Mouse (Mus musculus): ENCODE measurements around the gene Eme2.

Eme2 gene

DNA sequence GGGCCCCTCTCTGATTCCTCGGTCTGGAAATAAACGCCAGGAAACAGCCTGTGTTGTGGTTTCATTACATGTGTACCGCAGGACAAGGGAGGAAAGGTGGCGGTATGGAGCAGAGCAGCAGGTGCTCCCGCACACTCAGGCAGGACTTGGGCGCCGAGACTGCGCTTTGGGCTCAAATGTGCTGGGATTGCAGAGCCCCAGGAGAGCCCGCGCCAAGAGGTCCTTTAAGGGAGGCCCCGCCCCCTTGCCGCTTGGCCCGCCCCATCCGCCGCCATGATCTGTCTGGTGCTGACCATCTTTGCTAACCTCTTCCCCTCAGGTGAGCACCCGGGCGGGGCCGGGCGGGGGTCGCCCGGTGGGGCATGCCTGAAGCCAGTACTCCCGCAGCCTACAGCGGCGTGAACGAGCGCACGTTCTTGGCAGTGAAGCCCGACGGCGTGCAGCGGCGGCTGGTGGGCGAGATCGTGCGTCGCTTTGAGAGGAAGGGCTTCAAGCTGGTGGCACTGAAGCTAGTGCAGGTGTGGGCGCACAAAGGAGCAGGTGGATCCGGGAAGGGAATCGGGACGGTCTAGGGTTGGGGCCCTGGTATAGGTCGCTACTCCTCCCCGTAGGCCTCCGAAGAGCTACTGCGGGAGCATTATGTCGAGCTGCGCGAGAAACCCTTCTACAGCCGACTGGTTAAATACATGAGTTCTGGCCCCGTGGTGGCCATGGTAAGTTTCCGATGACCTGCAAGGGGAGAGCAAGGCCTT, 1.5 kb upstream of the Eme2 start, which contains the start of gene Nme3:
Gene Nme3 (plus strand): TSS at position 260 of the 752 bp plus-strand sequence.
- in situ Hi-C loops (cut with MboI): no loop called here

DNA sequence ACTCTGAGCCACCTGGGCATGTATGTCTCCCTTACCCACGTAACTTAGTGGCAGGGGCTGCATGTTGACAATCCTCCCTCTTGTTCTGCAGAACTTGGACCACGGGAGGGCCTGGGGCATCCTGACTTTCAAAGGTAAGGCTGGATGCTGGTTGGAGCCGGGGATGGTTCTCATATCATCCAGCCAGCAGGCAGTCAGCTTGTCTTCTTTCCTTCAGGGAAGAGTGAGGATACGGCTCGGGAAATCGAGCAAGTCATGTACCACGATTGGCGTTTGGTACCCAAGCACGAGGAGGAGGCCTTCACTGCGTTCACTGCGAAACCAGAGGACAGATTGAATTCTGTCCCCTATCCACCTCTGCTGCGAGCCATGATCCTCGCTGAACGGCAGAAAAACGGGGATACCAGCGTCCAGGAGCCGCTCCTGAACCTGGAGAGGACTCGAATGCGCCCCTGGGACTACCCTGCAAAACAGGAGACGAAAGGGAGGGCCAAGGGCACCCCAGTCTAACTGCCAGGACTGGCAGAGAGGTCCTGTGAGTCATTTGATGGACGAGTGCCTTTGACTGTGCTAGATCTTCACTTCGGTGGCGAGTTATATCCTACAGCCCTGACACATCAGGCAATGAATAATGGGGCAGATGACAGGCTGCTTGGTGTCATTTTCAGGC, 819 bp upstream of the Eme2 start:
- in situ Hi-C loops (cut with MboI): no loop called here

DNA sequence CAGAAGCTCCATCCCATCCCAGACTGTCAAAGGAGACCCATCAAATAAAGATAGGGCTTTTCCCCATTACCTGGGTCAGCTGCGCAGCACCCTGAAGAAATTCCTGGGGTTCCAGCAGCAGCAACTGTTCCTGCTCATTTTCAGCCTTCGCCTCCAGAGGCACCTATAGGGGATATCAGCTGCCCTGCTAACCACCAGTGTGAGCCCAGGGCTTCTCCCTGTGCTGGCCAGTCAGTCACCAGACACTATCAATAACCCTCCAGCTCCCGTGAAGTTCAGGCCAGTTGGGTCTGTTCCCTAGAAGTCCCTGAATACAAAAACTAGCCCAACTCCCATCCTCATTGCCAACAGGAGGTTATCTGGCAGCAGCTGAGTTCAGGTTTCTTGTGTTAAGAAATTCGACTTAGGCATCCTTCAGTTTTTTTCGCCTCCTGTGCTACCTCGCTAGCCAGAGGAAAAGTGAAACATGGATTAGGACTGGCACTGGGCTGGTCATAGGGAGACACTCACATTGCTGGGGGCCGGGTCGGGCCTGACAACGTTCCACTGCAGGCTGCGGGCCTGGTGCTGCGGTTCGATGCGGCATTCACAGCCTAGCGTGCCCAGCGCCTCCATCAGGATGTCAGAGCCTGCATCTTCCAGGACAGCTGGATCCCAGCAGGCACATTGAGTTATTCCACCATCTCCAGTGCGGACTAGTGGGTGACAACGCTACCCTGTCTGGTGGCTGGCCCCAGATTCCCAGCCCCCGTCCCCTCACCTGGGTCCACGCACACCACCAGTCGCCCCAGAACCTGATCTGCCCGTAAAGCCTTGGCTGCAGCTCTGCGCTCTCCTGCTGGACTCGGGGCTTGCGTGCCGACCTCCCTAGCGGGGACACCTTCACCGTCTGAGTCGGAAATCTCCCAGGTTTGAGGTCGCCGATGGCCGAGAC, 559 bp downstream of the Eme2 start:
- in situ Hi-C loops (cut with MboI): no loop called here

DNA sequence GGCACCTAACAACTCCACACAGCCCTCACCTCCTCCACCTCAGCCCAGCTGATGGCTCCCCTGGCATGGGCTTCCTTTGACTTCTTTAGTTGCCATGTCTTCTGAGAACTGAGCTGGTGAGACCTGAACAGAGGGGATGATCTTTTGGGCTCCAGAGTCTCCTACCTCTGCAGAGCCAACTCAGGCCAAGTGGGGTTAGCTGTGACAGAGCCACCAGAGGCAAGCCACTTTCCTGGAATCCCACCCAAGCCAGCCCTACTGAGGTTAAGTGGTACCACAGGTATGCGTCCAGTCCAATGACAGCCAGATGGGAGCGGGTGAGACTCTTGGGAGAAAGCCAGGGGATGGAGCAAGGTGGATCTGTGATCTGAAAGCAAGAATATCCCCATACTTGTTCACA, 1.6 kb downstream of the Eme2 start:
- in situ Hi-C loops (cut with MboI): no loop called here

DNA sequence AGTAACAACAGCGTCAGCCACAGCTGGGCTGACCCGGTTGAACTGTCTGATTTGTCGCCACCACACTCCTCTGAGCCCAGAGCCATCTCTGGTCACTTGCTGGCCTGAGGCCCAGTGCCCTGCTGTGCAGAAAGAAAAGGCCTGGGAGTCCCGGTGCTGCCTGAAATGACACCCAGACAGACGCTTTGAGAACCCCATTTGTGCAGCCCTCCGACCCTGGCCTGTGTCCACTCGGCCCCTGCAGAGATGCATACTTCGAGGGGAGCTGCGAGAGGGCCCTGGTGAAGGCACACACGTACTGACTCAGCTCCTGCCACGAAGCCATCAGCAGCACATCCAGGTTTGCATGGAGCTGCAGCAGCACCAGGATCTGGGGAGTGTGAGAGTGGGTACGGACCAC, 2.1 kb downstream of the Eme2 start:
- in situ Hi-C loops (cut with MboI): no loop called here

DNA sequence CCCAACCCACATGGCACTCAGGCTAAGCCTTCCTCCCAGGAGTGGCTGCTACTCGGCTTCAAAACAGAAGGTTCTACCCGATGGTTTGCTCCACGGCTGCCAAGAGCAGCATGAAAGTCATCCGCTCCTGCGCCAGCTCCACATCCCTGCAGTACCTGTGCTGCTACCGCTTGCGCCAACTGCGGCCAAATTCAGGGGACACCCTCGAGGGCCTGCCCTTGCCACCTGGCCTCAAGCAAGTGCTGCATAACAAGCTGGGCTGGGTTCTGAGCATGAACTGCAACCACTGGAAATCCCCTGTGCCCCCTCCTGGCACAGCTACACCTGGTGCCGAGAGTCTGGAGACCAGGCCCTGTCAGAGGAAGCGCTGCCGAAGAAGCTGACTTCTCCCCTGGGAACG, 3.6 kb downstream of the Eme2 start:
- in situ Hi-C loops (cut with MboI): no loop called here

DNA sequence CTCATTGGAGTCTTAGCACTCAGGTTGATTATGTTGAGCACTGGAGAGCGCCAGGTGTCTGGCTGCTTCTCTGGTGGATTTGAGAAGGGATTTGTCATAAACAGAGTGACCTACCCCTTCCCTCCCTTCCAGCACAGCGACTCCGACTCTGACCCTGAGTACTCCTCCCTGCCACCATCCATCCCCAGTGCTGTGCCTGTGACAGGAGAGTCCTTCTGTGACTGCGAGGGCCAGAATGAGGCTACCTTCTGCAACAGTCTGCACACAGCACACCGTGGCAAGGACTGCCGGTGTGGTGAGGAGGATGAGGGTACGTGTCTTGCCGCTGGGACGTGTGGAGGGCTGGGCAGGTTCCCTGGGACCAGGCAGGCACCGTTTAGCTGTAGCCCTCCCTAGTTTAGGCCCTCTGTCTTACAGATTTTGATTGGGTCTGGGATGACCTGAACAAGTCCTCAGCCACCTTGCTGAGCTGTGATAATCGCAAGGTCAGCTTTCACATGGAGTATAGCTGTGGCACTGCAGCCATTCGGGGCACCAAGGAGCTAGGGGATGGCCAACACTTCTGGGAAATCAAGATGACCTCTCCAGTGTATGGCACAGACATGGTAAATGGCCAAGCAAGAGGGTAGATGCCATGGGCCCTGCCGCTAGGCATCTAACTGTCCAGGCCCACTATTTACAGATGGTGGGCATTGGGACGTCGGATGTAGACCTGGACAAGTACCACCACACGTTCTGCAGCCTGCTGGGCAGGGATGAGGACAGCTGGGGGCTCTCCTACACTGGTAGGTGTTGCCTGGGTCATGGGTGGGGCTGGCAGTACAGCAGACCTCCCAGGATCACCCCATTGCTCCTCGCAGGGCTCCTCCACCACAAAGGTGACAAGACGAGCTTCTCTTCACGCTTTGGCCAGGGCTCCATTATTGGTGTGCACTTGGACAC, 4.5 kb downstream of the Eme2 start:
- in situ Hi-C loops (cut with MboI): no loop called here

DNA sequence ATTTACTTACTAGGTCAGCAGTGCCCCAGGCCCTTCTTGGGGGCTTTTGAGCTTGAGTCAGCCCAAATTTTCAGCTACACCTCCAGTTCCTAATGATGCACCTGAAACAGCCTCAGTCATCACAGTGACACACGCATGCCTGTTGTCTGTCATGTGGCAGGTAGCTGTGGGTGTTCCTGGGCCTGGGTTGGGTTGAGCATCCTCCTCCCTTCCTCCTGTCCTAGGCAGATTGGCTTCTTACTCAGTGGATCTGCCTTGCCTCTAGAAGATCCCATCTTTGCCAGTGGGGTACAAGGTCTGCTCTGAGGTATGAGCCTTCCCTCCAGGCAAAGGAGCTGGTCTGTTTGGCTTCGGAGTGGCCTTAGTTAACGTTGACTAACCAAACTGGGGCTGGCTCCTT, 6.0 kb downstream of the Eme2 start:
- in situ Hi-C loops (cut with MboI): no loop called here

DNA sequence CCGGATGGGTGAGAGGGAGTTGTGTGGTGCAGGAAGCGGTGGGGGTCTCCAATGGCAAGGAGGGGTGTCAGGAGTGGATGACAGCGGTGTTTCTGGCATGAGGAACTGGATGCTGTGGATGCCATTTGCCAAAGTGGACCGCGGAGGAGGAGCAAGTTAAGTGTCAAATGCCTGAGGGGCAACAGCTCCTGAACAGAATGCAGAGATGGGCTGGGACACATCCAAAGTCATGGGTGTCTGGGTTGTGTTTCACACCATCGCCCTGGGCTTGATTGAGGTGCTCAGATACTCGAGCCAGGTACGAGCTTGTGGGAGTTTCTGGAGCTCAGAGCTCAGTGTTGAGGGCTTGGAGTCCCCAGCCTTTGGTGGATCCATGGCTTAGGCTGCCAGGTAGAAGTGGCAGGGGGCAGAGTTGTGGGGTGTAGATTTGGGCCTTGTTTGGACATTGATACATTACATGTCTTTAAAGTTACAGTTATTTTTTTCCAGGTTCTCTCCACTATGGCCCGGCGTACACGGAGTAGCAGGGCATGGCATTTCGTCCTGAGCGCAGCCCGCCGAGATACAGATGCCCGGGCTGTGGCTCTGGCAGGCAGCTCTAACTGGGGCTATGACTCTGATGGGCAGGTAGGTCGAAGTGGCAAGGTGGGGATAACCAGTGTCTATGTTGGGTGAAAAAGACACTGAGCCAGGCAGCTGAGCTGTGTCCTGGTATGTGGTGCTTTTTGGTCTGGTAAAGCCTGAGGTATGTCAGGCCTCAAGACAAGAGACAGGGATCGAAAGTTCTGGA, 7.4 kb downstream of the Eme2 start:
- in situ Hi-C loops (cut with MboI): no loop called here

DNA sequence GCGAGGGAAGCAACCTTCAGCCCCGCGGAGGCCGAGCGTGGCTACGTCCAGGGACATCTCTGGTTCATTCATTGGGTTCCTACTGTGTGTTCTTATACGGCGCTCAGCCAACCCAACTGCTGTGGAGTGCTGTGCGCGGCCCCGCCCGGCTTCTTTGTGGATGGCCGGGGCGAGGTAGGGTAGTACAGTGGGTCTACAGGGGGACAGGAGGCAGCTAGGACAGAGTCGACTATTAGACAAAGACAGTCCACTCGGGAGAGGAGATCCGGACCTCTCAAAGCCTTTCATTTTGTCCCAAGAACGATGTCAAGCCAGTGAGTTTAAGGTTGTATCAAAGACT, 8.0 kb downstream of the Eme2 start:
- in situ Hi-C loops (cut with MboI): no loop called here

DNA sequence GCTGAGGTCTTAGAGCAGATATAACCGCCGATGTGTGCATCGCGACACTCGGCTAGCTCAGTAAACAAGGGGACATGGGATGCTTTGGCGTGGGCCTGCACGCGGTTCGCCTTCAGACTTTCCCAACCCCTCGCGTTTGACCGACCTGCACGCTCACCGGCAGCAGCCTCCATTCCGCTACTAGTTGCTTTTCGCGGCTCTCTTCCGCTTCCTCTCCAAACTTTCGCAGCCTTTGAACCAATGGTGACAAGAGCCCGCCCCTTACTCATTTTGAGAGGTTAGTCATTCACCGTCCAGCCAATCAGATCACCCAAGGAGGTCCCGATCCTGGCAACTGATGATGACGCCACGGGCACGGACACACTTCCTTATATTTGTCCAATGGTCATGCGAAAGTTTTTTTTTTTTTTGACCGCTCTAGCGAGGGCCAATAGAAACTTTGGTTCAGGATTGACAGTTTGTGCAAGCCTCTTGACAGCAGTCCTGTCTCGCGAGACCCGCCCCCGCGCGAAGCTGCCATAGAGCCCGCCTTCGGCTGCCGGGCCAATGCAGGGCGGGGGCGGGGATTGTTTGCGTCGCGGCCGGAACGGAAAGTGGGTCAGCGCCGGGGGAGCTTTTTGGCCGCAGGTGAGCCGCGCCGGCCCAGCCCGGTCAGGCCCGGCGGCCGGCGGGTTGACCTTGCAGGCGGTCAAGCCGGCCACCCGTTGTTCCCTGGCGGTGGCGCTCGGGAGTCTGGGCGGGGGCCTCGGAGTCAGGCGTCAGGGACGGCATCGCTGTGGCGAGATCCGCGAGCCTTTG, 8.6 kb downstream of the Eme2 start, which contains the start of the genes Nubp2 and Spsb3:
Gene Nubp2 (minus strand): TSS at position 216 of the 798 bp plus-strand sequence.
Gene Spsb3 (plus strand): TSS at position 510 of the 798 bp plus-strand sequence.
- in situ Hi-C loops (cut with MboI): no loop called here

DNA sequence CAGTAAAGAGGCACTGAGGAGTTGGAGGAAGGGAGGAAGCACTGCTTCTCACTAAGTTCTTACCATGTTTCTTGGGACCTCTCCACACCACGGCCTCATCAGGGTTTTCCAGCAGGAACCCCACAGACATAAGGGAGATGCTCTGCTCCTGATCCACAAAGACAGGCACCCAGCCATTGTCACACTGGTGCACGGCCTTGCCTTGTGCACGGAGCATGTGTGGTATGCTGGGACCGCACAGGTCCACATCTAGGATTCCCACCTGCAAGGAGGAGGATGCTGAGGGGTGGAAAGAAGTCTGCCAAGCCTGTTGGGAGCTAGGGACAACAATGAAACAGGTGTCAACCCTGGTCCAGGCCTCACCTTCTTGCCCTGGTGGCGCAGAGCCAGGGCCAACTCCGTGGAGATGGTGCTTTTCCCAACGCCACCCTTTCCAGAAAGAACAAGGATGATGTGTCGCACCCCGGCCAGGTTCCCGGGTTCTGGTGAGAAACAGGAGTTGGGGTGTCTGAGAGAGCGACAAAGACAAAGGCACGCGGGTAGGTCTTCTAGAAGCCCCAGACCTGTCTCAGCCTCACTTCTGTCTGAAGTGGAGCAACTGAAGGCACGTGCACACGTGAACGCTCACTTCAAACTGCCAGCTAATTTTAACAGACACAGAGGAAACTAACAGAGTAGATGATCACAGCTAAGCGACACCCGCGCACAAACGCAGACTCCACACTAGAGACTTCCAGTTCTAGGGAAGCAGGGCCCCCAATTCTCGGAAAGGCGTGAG, 9.3 kb downstream of the Eme2 start:
- in situ Hi-C loops (cut with MboI): no loop called here

DNA sequence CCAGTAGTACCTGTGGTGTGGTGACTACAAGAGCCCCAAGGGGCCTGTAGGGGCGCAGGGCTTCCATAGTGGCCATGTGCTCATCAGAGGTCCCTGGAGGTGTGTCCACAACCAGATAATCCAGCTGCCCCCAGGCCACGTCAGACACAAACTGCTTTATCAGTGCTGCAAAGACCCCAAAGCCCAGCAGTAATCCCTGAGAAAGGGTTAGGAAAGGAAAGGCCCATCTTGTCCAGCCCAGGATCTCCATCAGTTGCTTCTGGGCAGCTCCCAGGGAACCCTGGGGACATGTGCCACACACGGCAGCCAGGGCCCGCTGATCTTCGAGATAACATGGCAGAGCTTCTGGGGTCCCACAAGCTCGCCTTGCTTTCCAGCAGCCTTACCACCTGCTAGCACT, 10.5 kb downstream of the Eme2 start:
- in situ Hi-C loops (cut with MboI): no loop called here

DNA sequence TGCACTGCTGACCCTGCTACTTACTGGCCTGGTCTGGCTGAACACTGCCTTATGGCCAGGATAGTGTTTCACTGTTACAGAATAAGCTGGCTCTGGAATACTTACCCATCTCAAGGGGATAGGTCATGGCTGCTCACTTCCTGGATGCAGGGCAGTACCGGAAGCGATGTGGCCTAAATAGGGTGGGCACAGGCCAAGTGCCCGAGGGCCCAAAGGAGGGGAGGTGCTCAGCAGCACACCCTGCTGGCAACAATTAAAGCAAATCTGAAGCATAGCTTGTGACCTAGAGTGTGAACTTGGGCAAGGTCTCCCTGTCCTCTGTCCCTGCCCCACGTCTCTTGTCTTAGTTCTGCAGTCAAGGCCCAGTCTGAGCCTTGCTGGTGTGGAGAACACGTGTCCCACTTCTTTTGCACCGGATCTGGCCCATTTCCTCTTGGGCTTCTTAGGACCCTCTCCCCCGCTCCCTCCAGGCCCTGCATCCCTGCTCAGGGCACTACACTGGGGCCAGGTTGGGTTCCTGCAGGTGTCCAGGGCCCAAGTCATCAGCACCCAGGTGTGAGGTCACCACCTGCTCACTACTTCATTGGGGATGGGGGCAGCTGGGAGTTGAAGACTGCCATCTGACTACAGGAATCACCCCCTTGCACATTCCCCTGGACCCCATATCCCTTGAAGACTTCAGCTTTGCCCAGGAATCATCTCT, 13.0 kb downstream of the Eme2 start:
- in situ Hi-C loops (cut with MboI): no loop called here

DNA sequence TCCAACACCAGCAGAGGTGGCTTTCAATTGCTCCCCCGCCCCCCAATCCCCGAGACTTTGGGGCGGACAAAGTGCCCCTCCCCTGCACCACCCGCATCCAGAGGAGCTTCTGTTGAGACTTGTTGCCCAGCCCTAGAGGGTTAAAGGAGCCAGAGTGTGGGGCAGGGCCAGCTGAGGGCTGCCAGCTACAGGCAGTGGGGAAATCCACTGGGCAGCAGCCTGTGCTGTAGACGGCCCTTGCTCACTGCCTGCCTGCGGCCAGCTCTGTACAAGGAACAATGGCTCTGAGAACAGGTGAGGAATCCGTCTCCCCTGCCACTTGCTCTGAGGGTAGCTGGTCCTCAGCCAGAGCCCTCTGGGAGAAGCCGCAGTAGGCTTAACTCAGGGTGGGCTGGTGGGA, 16.4 kb downstream of the Eme2 start:
- in situ Hi-C loops (cut with MboI): no loop called here

DNA sequence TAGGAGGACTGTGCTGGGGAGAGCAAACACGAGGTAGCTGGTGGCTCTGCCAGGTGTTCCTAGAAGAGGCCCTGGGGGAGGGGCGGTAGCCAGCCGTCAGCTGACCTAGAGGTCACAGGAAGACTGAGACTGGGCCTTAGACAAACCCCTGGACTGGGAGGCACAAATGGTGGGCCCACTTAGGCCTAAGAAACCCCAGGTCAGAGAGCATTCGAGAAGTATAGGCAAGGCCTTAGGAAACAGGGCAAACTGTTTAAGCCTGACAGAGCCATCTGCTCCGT, 16.8 kb downstream of the Eme2 start:
- in situ Hi-C loops (cut with MboI): no loop called here

DNA sequence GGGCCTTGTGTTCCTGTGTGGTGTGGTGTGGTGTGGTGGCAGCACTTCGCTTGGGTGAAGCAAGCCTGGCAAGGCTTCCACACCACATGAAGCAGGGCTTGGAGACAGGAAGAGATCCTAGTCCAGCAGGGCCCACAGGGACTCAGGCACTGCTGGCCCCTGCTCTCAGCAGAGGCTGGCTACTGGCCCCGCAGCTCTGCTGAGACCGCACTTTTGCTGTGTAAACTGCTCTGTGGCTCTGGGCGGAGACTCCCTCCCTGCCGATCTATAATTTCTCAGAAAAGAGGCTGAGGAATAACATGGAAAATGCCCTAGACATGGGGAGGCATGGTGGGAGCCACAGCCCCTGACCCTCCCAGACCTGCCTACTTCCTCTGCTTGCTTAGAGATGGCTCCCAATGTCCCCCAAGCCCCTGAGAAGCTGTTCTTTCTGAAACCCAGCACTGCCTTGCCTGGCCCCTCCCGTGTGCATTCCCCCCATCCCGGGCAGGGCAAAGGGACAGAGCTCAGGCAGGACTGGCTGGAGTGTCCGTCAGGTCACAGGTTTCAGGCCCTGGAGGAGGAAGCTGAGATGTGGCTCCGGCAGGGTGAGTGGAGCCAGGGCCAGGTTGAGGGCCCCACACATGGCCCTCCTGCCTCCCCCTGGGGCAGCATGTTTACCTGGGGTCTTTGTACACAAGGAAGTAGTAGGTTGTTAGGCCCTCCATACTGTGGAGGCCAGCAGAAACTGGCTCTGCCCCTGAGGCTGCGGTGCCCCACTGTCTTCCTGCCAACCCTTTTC, 17.4 kb downstream of the Eme2 start:
- in situ Hi-C loops (cut with MboI): no loop called here

DNA sequence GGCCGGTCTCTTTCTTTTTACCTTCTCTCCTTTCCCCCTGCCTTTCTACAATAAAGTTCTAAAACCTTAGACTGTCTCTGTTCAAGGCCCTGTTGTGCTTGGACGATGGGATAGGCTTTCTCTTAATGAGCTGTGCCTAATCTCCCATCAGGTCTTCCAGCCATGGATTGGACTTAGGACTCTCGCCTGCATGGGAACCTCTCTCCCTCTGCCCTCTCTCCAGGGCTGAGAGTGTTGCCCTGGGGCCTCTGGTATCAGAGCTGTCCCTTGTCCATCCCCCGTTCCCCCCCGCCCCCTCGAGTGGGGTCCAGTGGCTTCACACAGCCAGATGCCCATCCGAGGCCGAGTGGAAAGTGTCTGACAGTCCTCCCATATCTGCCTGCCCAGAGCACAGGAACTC, 19.9 kb downstream of the Eme2 start:
- in situ Hi-C loops (cut with MboI): no loop called here
